19 mouse cellular contexts compared by ENCODE assay signal in the genomic region with DNA sequence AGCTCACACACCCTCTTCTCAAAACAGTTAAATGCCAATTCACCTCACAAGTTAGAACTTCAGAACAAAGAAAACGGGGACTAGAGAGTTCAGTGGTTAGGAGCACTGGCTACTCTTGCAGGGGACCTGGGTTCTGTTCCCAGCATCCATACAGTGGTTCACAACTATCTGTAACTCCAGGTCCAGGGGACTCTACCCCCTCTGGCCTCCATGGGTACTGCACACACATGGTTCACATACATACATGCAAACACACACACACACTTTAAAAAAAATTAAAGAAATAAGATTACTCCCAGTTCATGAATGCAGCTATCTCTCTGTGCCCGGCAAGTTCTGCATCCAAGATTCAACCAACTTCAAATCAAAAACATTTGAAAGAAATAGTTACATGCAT. TPM values are rescaled to one million over a fixed set of nuclear protein-coding genes. Genes with fewer than 3 reads are reported as not detected.
A peak's percentile ranks its signal among the peaks of the same experiment; 100 is the strongest.
DNase-seq lines count a peak whose midpoint lies in the region; ATAC-seq and TF ChIP-seq lines count a peak whose summit lies in the region.
"Had no signal": no experiment of that assay in that cellular context is flagged by ENCODE, and none has a peak within 500 bp of the region (broad histone marks: within the 10 kb centered on the region; RNA-seq: fewer than 3 reads in every experiment).

No protein-coding gene starts in this region.

- H3K9me3 ChIP-seq in hindbrain, postnatal 0 days (ENCODE audit: low read length) = no peaks in the 10 kb centered on the region
- no peaks in the 10 kb centered on the region for H3K9me3 ChIP-seq in hindbrain, embryonic 16.5 days (ENCODE audit: control insufficient read depth, low read length)
- H3K9me3 ChIP-seq in midbrain, postnatal 0 days (ENCODE audit: low read length) = no peaks in the 10 kb centered on the region
- H3K9me3 ChIP-seq in midbrain, embryonic 11.5 days (ENCODE audit: control insufficient read depth, low read length) = no peaks in the 10 kb centered on the region
- H3K9me3 ChIP-seq in forebrain, embryonic 15.5 days = no peaks in the 10 kb centered on the region
- H3K9me3 ChIP-seq: embryonic facial prominence, embryonic 15.5 days; hindbrain, embryonic 10.5 days had no signal

- no peak overlapping the region for H3K9ac ChIP-seq in hindbrain, postnatal 0 days (replicated peaks; ENCODE audit: low read length)
- H3K9ac ChIP-seq in hindbrain, embryonic 16.5 days (ENCODE audit: low read depth, low read length) = no peak overlapping the region
- no peak overlapping the region for H3K9ac ChIP-seq in midbrain, postnatal 0 days (replicated peaks; ENCODE audit: low read length, poor library complexity, severe bottlenecking)
- H3K9ac ChIP-seq in midbrain, embryonic 11.5 days (ENCODE audit: low read length) = no peak overlapping the region
- no peak overlapping the region for H3K9ac ChIP-seq in forebrain, embryonic 15.5 days (replicated peaks)
- H3K9ac ChIP-seq: embryonic facial prominence, embryonic 15.5 days; heart, embryonic 12.5 days; hindbrain, embryonic 14.5 days had no signal

- no peak for DNase-seq in hindbrain, postnatal 0 days (ENCODE audit: low spot score)
- no peak for DNase-seq in midbrain, postnatal 0 days (ENCODE audit: low spot score)
- no peak for DNase-seq in midbrain, embryonic 11.5 days (ENCODE audit: low spot score, missing footprints)
- peak; percentile 49 for DNase-seq in ZHBTc4 (ENCODE audit: low read depth, low spot score)
- DNase-seq in thymus, postnatal 36 days = no peak
- DNase-seq: adrenal gland, adult 2 months; adrenal gland, postnatal 25 days; cerebellum, adult 8-10 months; cerebellum, postnatal 14 days; embryo, embryonic 11 days; gastrocnemius, postnatal 10 days had no signal

- H3K4me3 ChIP-seq in hindbrain, postnatal 0 days (ENCODE audit: low read length) = no peak overlapping the region
- H3K4me3 ChIP-seq in hindbrain, embryonic 16.5 days (ENCODE audit: low read length) = no peak overlapping the region
- no peak overlapping the region for H3K4me3 ChIP-seq in midbrain, postnatal 0 days (ENCODE audit: low read depth, low read length)
- H3K4me3 ChIP-seq in midbrain, embryonic 11.5 days (ENCODE audit: low read depth, low read length) = no peak overlapping the region
- no peak overlapping the region for H3K4me3 ChIP-seq in forebrain, embryonic 15.5 days
- H3K4me3 ChIP-seq: embryonic facial prominence, embryonic 15.5 days; heart, embryonic 12.5 days; hindbrain, embryonic 10.5 days had no signal

- no peak for ATAC-seq in hindbrain, postnatal 0 days
- no peak for ATAC-seq in hindbrain, embryonic 16.5 days
- ATAC-seq in midbrain, postnatal 0 days (ENCODE audit: low FRiP score) = no peak
- ATAC-seq in midbrain, embryonic 11.5 days (ENCODE audit: low FRiP score) = no peak
- ATAC-seq in forebrain, embryonic 15.5 days (replicated peaks) = no peak
- ATAC-seq: forebrain, embryonic 16.5 days had no signal

- H3K36me3 ChIP-seq in hindbrain, postnatal 0 days (ENCODE audit: insufficient read depth, low read length) = no peaks in the 10 kb centered on the region
- no peaks in the 10 kb centered on the region; the same call in 1 of the 2 replicates for H3K36me3 ChIP-seq in hindbrain, embryonic 16.5 days (ENCODE audit: control insufficient read depth, insufficient read depth, low read length)
- no peaks in the 10 kb centered on the region for H3K36me3 ChIP-seq in midbrain, postnatal 0 days (ENCODE audit: insufficient read depth, low read length)
- no peaks in the 10 kb centered on the region for H3K36me3 ChIP-seq in midbrain, embryonic 11.5 days (ENCODE audit: control insufficient read depth, insufficient read depth, low read length)
- H3K36me3 ChIP-seq in forebrain, embryonic 15.5 days = no peaks in the 10 kb centered on the region
- H3K36me3 ChIP-seq: embryonic facial prominence, embryonic 15.5 days; heart, embryonic 12.5 days had no signal

- 0 out of 2 replicates have a peak, but pooled peaks cover 6% of the 10 kb centered on the region for H3K4me1 ChIP-seq in hindbrain, postnatal 0 days (ENCODE audit: insufficient read depth, low read length)
- no peaks in the 10 kb centered on the region for H3K4me1 ChIP-seq in hindbrain, embryonic 16.5 days (ENCODE audit: control insufficient read depth, insufficient read depth, low read depth, low read length)
- no peaks in the 10 kb centered on the region for H3K4me1 ChIP-seq in midbrain, postnatal 0 days (ENCODE audit: insufficient read depth, low read length)
- H3K4me1 ChIP-seq in midbrain, embryonic 11.5 days (ENCODE audit: control insufficient read depth, insufficient read depth, low read length) = no peaks in the 10 kb centered on the region
- H3K4me1 ChIP-seq in forebrain, embryonic 15.5 days = peaks cover 10% of the 10 kb centered on the region; the same call in 1 of the 2 replicates
- H3K4me1 ChIP-seq: heart, embryonic 12.5 days had no signal

- no peak overlapping the region for H3K4me2 ChIP-seq in hindbrain, postnatal 0 days (ENCODE audit: low read depth, low read length)
- no peak overlapping the region for H3K4me2 ChIP-seq in hindbrain, embryonic 16.5 days (ENCODE audit: low read length)
- no peak overlapping the region for H3K4me2 ChIP-seq in midbrain, postnatal 0 days (ENCODE audit: low read depth, low read length, poor library complexity, severe bottlenecking)
- no peak overlapping the region for H3K4me2 ChIP-seq in midbrain, embryonic 11.5 days
- no peak overlapping the region for H3K4me2 ChIP-seq in forebrain, embryonic 15.5 days (replicated peaks)
- H3K4me2 ChIP-seq: embryonic facial prominence, embryonic 15.5 days; heart, embryonic 12.5 days; hindbrain, embryonic 14.5 days had no signal

- H3K27me3 ChIP-seq in hindbrain, postnatal 0 days (ENCODE audit: insufficient read depth, low read length) = no peaks in the 10 kb centered on the region
- no peaks in the 10 kb centered on the region for H3K27me3 ChIP-seq in hindbrain, embryonic 16.5 days (replicated peaks; ENCODE audit: control insufficient read depth, insufficient read depth, low read length)
- no peaks in the 10 kb centered on the region for H3K27me3 ChIP-seq in midbrain, postnatal 0 days (ENCODE audit: insufficient read depth, low read length)
- H3K27me3 ChIP-seq in midbrain, embryonic 11.5 days (ENCODE audit: control insufficient read depth, insufficient read depth, low read length) = no peaks in the 10 kb centered on the region
- H3K27me3 ChIP-seq in forebrain, embryonic 15.5 days = no peaks in the 10 kb centered on the region
- H3K27me3 ChIP-seq: CH12.LX; embryonic facial prominence, embryonic 15.5 days; heart, embryonic 12.5 days had no signal

- WGBS in hindbrain, postnatal 0 days = 99% methylated on average over 2 of the region's 2 CpGs
- WGBS in hindbrain, embryonic 16.5 days = 95% methylated on average over 2 of the region's 2 CpGs
- 89% methylated on average over 2 of the region's 2 CpGs for WGBS in midbrain, postnatal 0 days
- WGBS in midbrain, embryonic 11.5 days = 94% methylated on average over 2 of the region's 2 CpGs
- WGBS in forebrain, embryonic 15.5 days = 92% methylated on average over 2 of the region's 2 CpGs

- no peak overlapping the region for H3K27ac ChIP-seq in hindbrain, postnatal 0 days
- no peak overlapping the region for H3K27ac ChIP-seq in hindbrain, embryonic 16.5 days (ENCODE audit: low read depth, low read length)
- no peak overlapping the region for H3K27ac ChIP-seq in midbrain, postnatal 0 days (ENCODE audit: low read depth, low read length)
- H3K27ac ChIP-seq in midbrain, embryonic 11.5 days (ENCODE audit: low read depth, low read length) = no peak overlapping the region
- no peak overlapping the region for H3K27ac ChIP-seq in forebrain, embryonic 15.5 days (replicated peaks)
- H3K27ac ChIP-seq: embryonic facial prominence, embryonic 15.5 days; hindbrain, embryonic 10.5 days; hindbrain, embryonic 14.5 days had no signal

- TF ChIP-seq CTCF in hindbrain, postnatal 0 days (IDR thresholded peaks at IDR 0.05; ENCODE audit: low read depth) = peak; percentile 17
- TF ChIP-seq CTCF in midbrain, postnatal 0 days (IDR thresholded peaks at IDR 0.05) = 0 out of 2 replicates have a peak, but pooled peaks have one; percentile 14

RNA-seq across cellular contexts. Expression of gene Itpk1, which starts 40.7 kb away (rescaled TPM):
- total RNA-seq in hindbrain, postnatal 0 days (2014; rRNA removed) = 69.0 and 73.9 TPM in 2 replicates
- 34.1 and 35.7 TPM in 2 replicates for polyA plus RNA-seq in hindbrain, postnatal 0 days (2015; fragmentation: Nextera tagmentation; extraction: Ambion mirVana)
- 41.2 and 42.5 TPM in 2 replicates for polyA plus RNA-seq in hindbrain, embryonic 16.5 days (2015; fragmentation: Nextera tagmentation; extraction: Ambion mirVana)
- total RNA-seq in midbrain, postnatal 0 days (2014; rRNA removed) = 56.0 and 66.6 TPM in 2 replicates
- polyA plus RNA-seq in midbrain, postnatal 0 days (2015; fragmentation: Nextera tagmentation; extraction: Ambion mirVana) = 39.0 and 40.3 TPM in 2 replicates
- 11.6 and 14.2 TPM in 2 replicates for polyA plus RNA-seq in midbrain, embryonic 11.5 days (2014; fragmentation: Nextera tagmentation; extraction: Ambion mirVana)
- 58.7 and 59.1 TPM in 2 replicates for polyA plus RNA-seq in forebrain, embryonic 15.5 days (2015; fragmentation: Nextera tagmentation; extraction: Ambion mirVana)
